Mouse (Mus musculus): ENCODE results near the gene Sit1. TPM values are rescaled to one million over a fixed set of nuclear protein-coding genes. Genes with fewer than 3 reads are reported as not detected.
A peak's percentile ranks its signal among the peaks of the same experiment; 100 is the strongest.

Sit1 gene
- polyA plus RNA-seq, 1 experiment = not detected

DNA sequence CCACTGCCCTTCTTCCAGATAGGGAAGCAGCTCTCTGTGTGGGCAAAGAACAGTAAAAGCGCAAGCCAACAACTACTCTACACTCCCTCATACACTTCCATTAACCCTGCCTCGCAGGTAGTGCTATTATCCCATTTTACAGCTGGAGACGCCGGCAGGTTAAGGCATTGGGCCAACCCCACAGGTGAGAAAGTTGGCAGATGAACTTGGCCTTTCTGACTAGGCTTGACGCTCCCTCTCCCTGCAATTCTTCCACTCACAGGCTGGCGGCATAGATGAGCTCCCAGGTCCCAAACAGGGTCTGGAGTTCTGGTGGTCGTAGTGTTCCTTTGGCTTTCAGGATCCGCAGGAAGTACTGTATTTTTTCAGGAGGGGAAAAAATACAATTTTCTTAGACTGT lies 15.4 kb upstream of the Sit1 start:
- Histone ChIP-seq H3K4me1 (ENCODE audit: control insufficient read depth, insufficient read depth, low read length) (peaks cover 8% of the 10 kb centered on the region), H3K4me3 (replicated peaks; ENCODE audit: control insufficient read depth, low read depth, low read length) (peak overlapping the region; percentile 93), H3K27ac (ENCODE audit: control insufficient read depth, insufficient read depth, low read depth, low read length, poor library complexity) (peak overlapping the region; percentile 70; the same call in 1 of the 2 replicates)
- 5% methylated on average over 8 of the region's 8 CpGs for WGBS
- TF ChIP-seq CTCF (IDR thresholded peaks at IDR 0.05; ENCODE audit: control insufficient read depth, insufficient read depth, low read length) = peak; percentile 39; the same call in 1 of the 2 replicates
- no peak for TF ChIP-seq POLR2A (IDR thresholded peaks at IDR 0.05; ENCODE audit: borderline replicate concordance, control insufficient read depth, low read depth, low read length)

GRCm38 (mm10) chr4:43497946-43498345 lies 14.4 kb upstream of the Sit1 start:
- H3K4me1 ChIP-seq (ENCODE audit: control insufficient read depth, insufficient read depth, low read length) = peaks cover 8% of the 10 kb centered on the region
- H3K27ac ChIP-seq (ENCODE audit: control insufficient read depth, insufficient read depth, low read depth, low read length, poor library complexity) = no peak overlapping the region

GRCm38 (mm10) chr4:43497405-43497804 lies 13.9 kb upstream of the Sit1 start:
- Histone ChIP-seq H3K4me3 (replicated peaks; ENCODE audit: control insufficient read depth, low read depth, low read length) (no peak overlapping the region), H3K27ac (ENCODE audit: control insufficient read depth, insufficient read depth, low read depth, low read length, poor library complexity) (no peak overlapping the region), H3K4me1 (ENCODE audit: control insufficient read depth, insufficient read depth, low read length) (peaks cover 8% of the 10 kb centered on the region)
- no peak for TF ChIP-seq CTCF (IDR thresholded peaks at IDR 0.05; ENCODE audit: control insufficient read depth, insufficient read depth, low read length)
- TF ChIP-seq POLR2A (IDR thresholded peaks at IDR 0.05; ENCODE audit: borderline replicate concordance, control insufficient read depth, low read depth, low read length) = no peak
- WGBS = 92% methylated on average over 8 of the region's 8 CpGs

More at GRCm38 (mm10) chr4:43497946-43498345, 14.4 kb upstream of the Sit1 start:
- 52% methylated on average over 4 of the region's 4 CpGs for WGBS
- H3K4me3 ChIP-seq (replicated peaks; ENCODE audit: control insufficient read depth, low read depth, low read length) = peak overlapping the region; percentile 93
- TF ChIP-seq CTCF (IDR thresholded peaks at IDR 0.05; ENCODE audit: control insufficient read depth, insufficient read depth, low read length) (no peak), POLR2A (IDR thresholded peaks at IDR 0.05; ENCODE audit: borderline replicate concordance, control insufficient read depth, low read depth, low read length) (no peak)

DNA sequence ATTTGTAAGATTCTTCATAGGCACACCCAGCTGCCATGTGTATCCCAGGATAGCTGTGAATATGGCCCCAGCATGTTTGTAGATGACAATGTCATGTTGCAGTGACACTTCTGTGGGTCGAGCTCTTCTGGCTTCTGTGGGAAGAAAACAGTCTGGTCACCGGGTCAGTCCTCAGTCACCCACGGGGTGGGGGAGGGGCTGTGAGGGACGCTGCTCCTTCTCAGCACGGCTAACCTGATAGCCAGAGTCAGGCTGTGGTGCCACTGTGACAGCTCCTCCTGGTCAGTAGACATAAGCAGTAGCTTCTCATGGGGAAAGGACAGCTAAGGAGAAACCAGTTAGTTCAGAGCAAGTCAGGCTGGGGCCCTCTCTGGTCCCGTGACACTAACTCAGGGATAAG lies 13.1 kb upstream of the Sit1 start:
- Histone ChIP-seq H3K4me3 (replicated peaks; ENCODE audit: control insufficient read depth, low read depth, low read length) (no peak overlapping the region), H3K27ac (ENCODE audit: control insufficient read depth, insufficient read depth, low read depth, low read length, poor library complexity) (no peak overlapping the region), H3K4me1 (ENCODE audit: control insufficient read depth, insufficient read depth, low read length) (peaks cover 8% of the 10 kb centered on the region)
- TF ChIP-seq CTCF (IDR thresholded peaks at IDR 0.05; ENCODE audit: control insufficient read depth, insufficient read depth, low read length) = no peak
- TF ChIP-seq POLR2A (IDR thresholded peaks at IDR 0.05; ENCODE audit: borderline replicate concordance, control insufficient read depth, low read depth, low read length) = no peak
- WGBS = 76% methylated on average over 6 of the region's 6 CpGs

- TF ChIP-seq CTCF (IDR thresholded peaks at IDR 0.05; ENCODE audit: control insufficient read depth, insufficient read depth, low read length) = no peak
- no peak for TF ChIP-seq POLR2A (IDR thresholded peaks at IDR 0.05; ENCODE audit: borderline replicate concordance, control insufficient read depth, low read depth, low read length)
- Histone ChIP-seq H3K27ac (ENCODE audit: control insufficient read depth, insufficient read depth, low read depth, low read length, poor library complexity) (peak overlapping the region; percentile 80), H3K4me1 (ENCODE audit: control insufficient read depth, insufficient read depth, low read length) (peaks cover 4% of the 10 kb centered on the region; the same call in 1 of the 2 replicates), H3K4me3 (replicated peaks; ENCODE audit: control insufficient read depth, low read depth, low read length) (peak overlapping the region; percentile 65)
- WGBS = under 1% methylated on average over 9 of the region's 9 CpGs
These were observed 10.3 kb upstream of the Sit1 start for GRCm38 (mm10) chr4:43493846-43494240.

GRCm38 (mm10) chr4:43493186-43493845 lies 9.8 kb upstream of the Sit1 start:
- Histone ChIP-seq H3K4me1 (ENCODE audit: control insufficient read depth, insufficient read depth, low read length) (peaks cover 4% of the 10 kb centered on the region; the same call in 1 of the 2 replicates), H3K27ac (ENCODE audit: control insufficient read depth, insufficient read depth, low read depth, low read length, poor library complexity) (peak overlapping the region; percentile 80), H3K4me3 (replicated peaks; ENCODE audit: control insufficient read depth, low read depth, low read length) (peak overlapping the region; percentile 65)
- WGBS = under 1% methylated on average over 47 of the region's 47 CpGs
- TF ChIP-seq CTCF (IDR thresholded peaks at IDR 0.05; ENCODE audit: control insufficient read depth, insufficient read depth, low read length) (no peak), POLR2A (IDR thresholded peaks at IDR 0.05; ENCODE audit: borderline replicate concordance, control insufficient read depth, low read depth, low read length) (peak; percentile 83; the same call in 1 of the 2 replicates)

- Histone ChIP-seq H3K4me1 (ENCODE audit: control insufficient read depth, insufficient read depth, low read length) (peaks cover 3% of the 10 kb centered on the region; the same call in 1 of the 2 replicates), H3K27ac (ENCODE audit: control insufficient read depth, insufficient read depth, low read depth, low read length, poor library complexity) (peak within 1 kb of the TSS; percentile 80), H3K4me3 (replicated peaks; ENCODE audit: control insufficient read depth, low read depth, low read length) (peak within 1 kb of the TSS; percentile 65)
- WGBS = under 1% methylated on average over 25 of the region's 25 CpGs
- TF ChIP-seq CTCF (IDR thresholded peaks at IDR 0.05; ENCODE audit: control insufficient read depth, insufficient read depth, low read length) (peak; percentile 12; the same call in 1 of the 2 replicates), POLR2A (IDR thresholded peaks at IDR 0.05; ENCODE audit: borderline replicate concordance, control insufficient read depth, low read depth, low read length) (no peak)
These were observed 9.3 kb upstream of the Sit1 start, which contains the start of gene Ccdc107 for GRCm38 (mm10) chr4:43492821-43493185. Gene Ccdc107, plus strand, starts transcription at chr4:43492900.

GRCm38 (mm10) chr4:43492101-43492820 lies 8.7 kb upstream of the Sit1 start:
- no peak for TF ChIP-seq CTCF (IDR thresholded peaks at IDR 0.05; ENCODE audit: control insufficient read depth, insufficient read depth, low read length)
- TF ChIP-seq POLR2A (IDR thresholded peaks at IDR 0.05; ENCODE audit: borderline replicate concordance, control insufficient read depth, low read depth, low read length) = no peak
- peak overlapping the region; percentile 43 for H3K4me3 ChIP-seq (replicated peaks; ENCODE audit: control insufficient read depth, low read depth, low read length)
- H3K4me1 ChIP-seq (ENCODE audit: control insufficient read depth, insufficient read depth, low read length) = peaks cover 2% of the 10 kb centered on the region; the same call in 1 of the 2 replicates
- H3K27ac ChIP-seq (ENCODE audit: control insufficient read depth, insufficient read depth, low read depth, low read length, poor library complexity) = peak overlapping the region; percentile 56
- 22% methylated on average over 12 of the region's 12 CpGs for WGBS
